Mouse (Mus musculus) cerebellum, adult 18-20 months (tissue): ENCODE data around the gene Ank3.

ENCODE experiments used
- DNase-seq, 2 experiments: peaks; one replicate each; pipeline ENCODE4 v3.0.0; 2021

Ank3 gene

GRCm38 (mm10) chr10:69576264-69576663 lies 177.7 kb downstream of the Ank3 start:
- DNase-seq: no peak

- DNase-seq: no peak
Observed at GRCm38 (mm10) chr10:69577061-69577728, 178.6 kb downstream of the Ank3 start.

GRCm38 (mm10) chr10:69577729-69578061 lies 179.1 kb downstream of the Ank3 start:
- DNase-seq: no peak

- no peak for DNase-seq
Observed at GRCm38 (mm10) chr10:69579585-69579984, 181.0 kb downstream of the Ank3 start.

GRCm38 (mm10) chr10:69581525-69581924 lies 183.0 kb downstream of the Ank3 start:
- DNase-seq: no peak

GRCm38 (mm10) chr10:69583874-69584481 lies 185.4 kb downstream of the Ank3 start:
- no peak for DNase-seq

- DNase-seq: no peak
Observed at GRCm38 (mm10) chr10:69584566-69584965, 186.0 kb downstream of the Ank3 start.

GRCm38 (mm10) chr10:69585271-69585670 lies 186.7 kb downstream of the Ank3 start:
- no peak for DNase-seq

- DNase-seq: peak; percentile 86 to 89
Observed at GRCm38 (mm10) chr10:69594186-69595131, 195.9 kb downstream of the Ank3 start.

GRCm38 (mm10) chr10:69595487-69595886 lies 196.9 kb downstream of the Ank3 start:
- DNase-seq: no peak

GRCm38 (mm10) chr10:69601471-69601870 lies 202.9 kb downstream of the Ank3 start:
- no peak for DNase-seq

GRCm38 (mm10) chr10:69602711-69603110 lies 204.1 kb downstream of the Ank3 start:
- DNase-seq: no peak

GRCm38 (mm10) chr10:69604609-69605008 lies 206.0 kb downstream of the Ank3 start:
- DNase-seq: no peak

- no peak for DNase-seq
Observed at GRCm38 (mm10) chr10:69605211-69605610, 206.6 kb downstream of the Ank3 start.

- DNase-seq: no peak
Observed at GRCm38 (mm10) chr10:69607611-69608119, 209.1 kb downstream of the Ank3 start.

GRCm38 (mm10) chr10:69611314-69611713 lies 212.7 kb downstream of the Ank3 start:
- no peak for DNase-seq

GRCm38 (mm10) chr10:69611839-69612340 lies 213.3 kb downstream of the Ank3 start:
- DNase-seq: peak in 1 of 2 experiments; percentile 5

- DNase-seq: peak in 1 of 2 experiments; percentile 22
Observed at GRCm38 (mm10) chr10:69616953-69617352, 218.4 kb downstream of the Ank3 start.

GRCm38 (mm10) chr10:69617537-69618112 lies 219.1 kb downstream of the Ank3 start:
- no peak for DNase-seq

GRCm38 (mm10) chr10:69620692-69621382 lies 222.3 kb downstream of the Ank3 start:
- DNase-seq: no peak

GRCm38 (mm10) chr10:69627767-69628166 lies 229.2 kb downstream of the Ank3 start:
- DNase-seq: no peak

GRCm38 (mm10) chr10:69628743-69629142 lies 230.2 kb downstream of the Ank3 start:
- DNase-seq: no peak
